Mouse (Mus musculus): ENCODE data around the gene Slc44a5. TPM values are rescaled to one million over a fixed set of nuclear protein-coding genes. Genes with fewer than 3 reads are reported as not detected.

The Slc44a5 gene
- polyA plus RNA-seq, 1 experiment from 2014 or later = 0.81 TPM

GRCm38 (mm10) chr3:153943003-153943640 lies 30.1 kb upstream of the Slc44a5 start:
- Histone ChIP-seq H3K27ac (ENCODE audit: low read depth, low read length) (no peak overlapping the region), H3K9me3 (ENCODE audit: control insufficient read depth, low read length) (no peaks in the 10 kb centered on the region), H3K36me3 (ENCODE audit: control insufficient read depth, insufficient read depth, low read length) (peaks cover 14% of the 10 kb centered on the region; the same call in 1 of the 2 replicates), H3K9ac (ENCODE audit: low read depth, low read length) (no peak overlapping the region), H3K27me3 (ENCODE audit: control insufficient read depth, insufficient read depth, low read length) (no peaks in the 10 kb centered on the region), H3K4me2 (replicated peaks; ENCODE audit: low read depth, low read length) (peak overlapping the region; percentile 52), H3K4me3 (ENCODE audit: low read length) (peak overlapping the region; percentile 82), H3K4me1 (ENCODE audit: control insufficient read depth, insufficient read depth, low read length) (peaks cover 6% of the 10 kb centered on the region)
- WGBS = 29% methylated on average over 12 of the region's 12 CpGs
- no peak for ATAC-seq (ENCODE audit: low FRiP score, low TSS enrichment)

- Histone ChIP-seq H3K9ac (ENCODE audit: low read depth, low read length) (peak overlapping the region; percentile 78), H3K4me2 (replicated peaks; ENCODE audit: low read depth, low read length) (peak overlapping the region; percentile 52), H3K4me3 (ENCODE audit: low read length) (peak overlapping the region; percentile 82), H3K27me3 (ENCODE audit: control insufficient read depth, insufficient read depth, low read length) (no peaks in the 10 kb centered on the region), H3K9me3 (ENCODE audit: control insufficient read depth, low read length) (no peaks in the 10 kb centered on the region), H3K27ac (ENCODE audit: low read depth, low read length) (peak overlapping the region; percentile 77), H3K36me3 (ENCODE audit: control insufficient read depth, insufficient read depth, low read length) (peaks cover 11% of the 10 kb centered on the region; the same call in 1 of the 2 replicates), H3K4me1 (ENCODE audit: control insufficient read depth, insufficient read depth, low read length) (peaks cover 6% of the 10 kb centered on the region)
- peak; percentile 29; the same call in 1 of the 2 replicates for ATAC-seq (ENCODE audit: low FRiP score, low TSS enrichment)
- WGBS = under 1% methylated on average over 19 of the region's 19 CpGs
Measured at GRCm38 (mm10) chr3:153943901-153944334, 29.3 kb upstream of the Slc44a5 start.

- Histone ChIP-seq H3K9me3 (ENCODE audit: control insufficient read depth, low read length) (no peaks in the 10 kb centered on the region), H3K4me2 (replicated peaks; ENCODE audit: low read depth, low read length) (peak within 1 kb of the TSS; percentile 52), H3K36me3 (ENCODE audit: control insufficient read depth, insufficient read depth, low read length) (peaks cover 11% of the 10 kb centered on the region; the same call in 1 of the 2 replicates), H3K4me1 (ENCODE audit: control insufficient read depth, insufficient read depth, low read length) (peaks cover 6% of the 10 kb centered on the region), H3K27me3 (ENCODE audit: control insufficient read depth, insufficient read depth, low read length) (no peaks in the 10 kb centered on the region), H3K4me3 (ENCODE audit: low read length) (peak within 1 kb of the TSS; percentile 82), H3K9ac (ENCODE audit: low read depth, low read length) (peak within 1 kb of the TSS; percentile 78), H3K27ac (ENCODE audit: low read depth, low read length) (peak within 1 kb of the TSS; percentile 77)
- peak; percentile 99 for ATAC-seq (ENCODE audit: low FRiP score, low TSS enrichment)
- under 1% methylated on average over 41 of the region's 41 CpGs for WGBS
Measured at GRCm38 (mm10) chr3:153944335-153944990, 28.8 kb upstream of the Slc44a5 start, which contains the start of gene Acadm. Gene Acadm (minus strand): TSS chr3:153944632.

GRCm38 (mm10) chr3:153947271-153947670 lies 26.0 kb upstream of the Slc44a5 start:
- ATAC-seq (ENCODE audit: low FRiP score, low TSS enrichment) = no peak
- 82% methylated on average over 4 of the region's 4 CpGs for WGBS
- Histone ChIP-seq H3K36me3 (ENCODE audit: control insufficient read depth, insufficient read depth, low read length) (no peaks in the 10 kb centered on the region), H3K9me3 (ENCODE audit: control insufficient read depth, low read length) (no peaks in the 10 kb centered on the region), H3K9ac (ENCODE audit: low read depth, low read length) (no peak overlapping the region), H3K27ac (ENCODE audit: low read depth, low read length) (no peak overlapping the region), H3K27me3 (ENCODE audit: control insufficient read depth, insufficient read depth, low read length) (no peaks in the 10 kb centered on the region), H3K4me3 (ENCODE audit: low read length) (no peak overlapping the region), H3K4me2 (replicated peaks; ENCODE audit: low read depth, low read length) (no peak overlapping the region), H3K4me1 (ENCODE audit: control insufficient read depth, insufficient read depth, low read length) (peaks cover 6% of the 10 kb centered on the region)

GRCm38 (mm10) chr3:153948176-153948575 lies 25.1 kb upstream of the Slc44a5 start:
- Histone ChIP-seq H3K4me2 (replicated peaks; ENCODE audit: low read depth, low read length) (no peak overlapping the region), H3K4me3 (ENCODE audit: low read length) (no peak overlapping the region), H3K9me3 (ENCODE audit: control insufficient read depth, low read length) (no peaks in the 10 kb centered on the region), H3K9ac (ENCODE audit: low read depth, low read length) (no peak overlapping the region), H3K27ac (ENCODE audit: low read depth, low read length) (no peak overlapping the region), H3K27me3 (ENCODE audit: control insufficient read depth, insufficient read depth, low read length) (no peaks in the 10 kb centered on the region), H3K4me1 (ENCODE audit: control insufficient read depth, insufficient read depth, low read length) (peaks cover under 1% of the 10 kb centered on the region; the same call in 1 of the 2 replicates), H3K36me3 (ENCODE audit: control insufficient read depth, insufficient read depth, low read length) (no peaks in the 10 kb centered on the region)
- WGBS = 67% methylated on average over 2 of the region's 2 CpGs
- ATAC-seq (ENCODE audit: low FRiP score, low TSS enrichment) = no peak

GRCm38 (mm10) chr3:153957916-153958315 lies 15.3 kb upstream of the Slc44a5 start:
- Histone ChIP-seq H3K9me3 (ENCODE audit: control insufficient read depth, low read length) (no peaks in the 10 kb centered on the region), H3K4me1 (ENCODE audit: control insufficient read depth, insufficient read depth, low read length) (no peaks in the 10 kb centered on the region), H3K27ac (ENCODE audit: low read depth, low read length) (no peak overlapping the region), H3K4me3 (ENCODE audit: low read length) (no peak overlapping the region), H3K36me3 (ENCODE audit: control insufficient read depth, insufficient read depth, low read length) (no peaks in the 10 kb centered on the region), H3K4me2 (replicated peaks; ENCODE audit: low read depth, low read length) (no peak overlapping the region), H3K9ac (ENCODE audit: low read depth, low read length) (no peak overlapping the region), H3K27me3 (ENCODE audit: control insufficient read depth, insufficient read depth, low read length) (no peaks in the 10 kb centered on the region)
- 87% methylated on average over 5 of the region's 5 CpGs for WGBS
- ATAC-seq (ENCODE audit: low FRiP score, low TSS enrichment) = no peak

- Histone ChIP-seq H3K4me2 (replicated peaks; ENCODE audit: low read depth, low read length) (no peak overlapping the region), H3K36me3 (ENCODE audit: control insufficient read depth, insufficient read depth, low read length) (no peaks in the 10 kb centered on the region), H3K9ac (ENCODE audit: low read depth, low read length) (no peak overlapping the region), H3K9me3 (ENCODE audit: control insufficient read depth, low read length) (0 out of 2 replicates have a peak, but pooled peaks cover under 1% of the 10 kb centered on the region), H3K4me1 (ENCODE audit: control insufficient read depth, insufficient read depth, low read length) (no peaks in the 10 kb centered on the region), H3K27ac (ENCODE audit: low read depth, low read length) (no peak overlapping the region), H3K4me3 (ENCODE audit: low read length) (no peak overlapping the region), H3K27me3 (ENCODE audit: control insufficient read depth, insufficient read depth, low read length) (no peaks in the 10 kb centered on the region)
- ATAC-seq (ENCODE audit: low FRiP score, low TSS enrichment) = peak; percentile 44; the same call in 1 of the 2 replicates
- WGBS = 89% methylated on average over 1 of the region's 1 CpGs
Measured at GRCm38 (mm10) chr3:153959035-153959730, 14.1 kb upstream of the Slc44a5 start.

- WGBS = 78% methylated on average over 9 of the region's 9 CpGs
- no peak for ATAC-seq (ENCODE audit: low FRiP score, low TSS enrichment)
- H3K9ac ChIP-seq (ENCODE audit: low read depth, low read length) = no peak overlapping the region
Measured at GRCm38 (mm10) chr3:153959731-153960207, 13.5 kb upstream of the Slc44a5 start.

More at GRCm38 (mm10) chr3:153959731-153960207, 13.5 kb upstream of the Slc44a5 start:
- Histone ChIP-seq H3K9me3 (ENCODE audit: control insufficient read depth, low read length) (0 out of 2 replicates have a peak, but pooled peaks cover 2% of the 10 kb centered on the region), H3K27ac (ENCODE audit: low read depth, low read length) (no peak overlapping the region), H3K4me1 (ENCODE audit: control insufficient read depth, insufficient read depth, low read length) (no peaks in the 10 kb centered on the region), H3K36me3 (ENCODE audit: control insufficient read depth, insufficient read depth, low read length) (no peaks in the 10 kb centered on the region), H3K4me2 (replicated peaks; ENCODE audit: low read depth, low read length) (no peak overlapping the region), H3K27me3 (ENCODE audit: control insufficient read depth, insufficient read depth, low read length) (no peaks in the 10 kb centered on the region), H3K4me3 (ENCODE audit: low read length) (no peak overlapping the region)

Measured in kidney, embryonic 14.5 days (tissue).